Mouse (Mus musculus): ENCODE data around the gene Trpc7. TPM values are rescaled to one million over a fixed set of nuclear protein-coding genes. Genes with fewer than 3 reads are reported as not detected.

The Trpc7 gene
- total RNA-seq (2022), result not detected

- DNase-seq (ENCODE audit: low spot score), result no peak
Measured at GRCm38 (mm10) chr13:56895893-56896292, at the start of gene Trpc7. TSS of gene Trpc7 (minus strand) at chr13:56895993.

- DNase-seq (ENCODE audit: low spot score), result no peak
Measured at GRCm38 (mm10) chr13:56939261-56939660, 43.5 kb upstream of the Trpc7 start.

GRCm38 (mm10) chr13:56933832-56934510 lies 38.2 kb upstream of the Trpc7 start:
- DNase-seq (ENCODE audit: low spot score), result no peak

- no peak for DNase-seq (ENCODE audit: low spot score)
Measured at GRCm38 (mm10) chr13:56930421-56930820, 34.6 kb upstream of the Trpc7 start.

- no peak for DNase-seq (ENCODE audit: low spot score)
Measured at GRCm38 (mm10) chr13:56922976-56923375, 27.2 kb upstream of the Trpc7 start.

GRCm38 (mm10) chr13:56921251-56921650 lies 25.5 kb upstream of the Trpc7 start:
- DNase-seq (ENCODE audit: low spot score), result no peak

- no peak for DNase-seq (ENCODE audit: low spot score)
Measured at GRCm38 (mm10) chr13:56914721-56915120, 18.9 kb upstream of the Trpc7 start.

GRCm38 (mm10) chr13:56911093-56911492 lies 15.3 kb upstream of the Trpc7 start:
- DNase-seq (ENCODE audit: low spot score), result no peak

- no peak for DNase-seq (ENCODE audit: low spot score)
Measured at GRCm38 (mm10) chr13:56895386-56895785, 407 bp downstream of the Trpc7 start.

- DNase-seq (ENCODE audit: low spot score), result no peak
Measured at GRCm38 (mm10) chr13:56894543-56894942, 1.2 kb downstream of the Trpc7 start.

GRCm38 (mm10) chr13:56889888-56890287 lies 5.9 kb downstream of the Trpc7 start:
- DNase-seq (ENCODE audit: low spot score), result no peak

- no peak for DNase-seq (ENCODE audit: low spot score)
Measured at GRCm38 (mm10) chr13:56882931-56883330, 12.9 kb downstream of the Trpc7 start.

- no peak for DNase-seq (ENCODE audit: low spot score)
Measured at GRCm38 (mm10) chr13:56864567-56864966, 31.2 kb downstream of the Trpc7 start.

- no peak for DNase-seq (ENCODE audit: low spot score)
Measured at GRCm38 (mm10) chr13:56862011-56862410, 33.8 kb downstream of the Trpc7 start.

GRCm38 (mm10) chr13:56854506-56854905 lies 41.3 kb downstream of the Trpc7 start:
- DNase-seq (ENCODE audit: low spot score), result no peak

GRCm38 (mm10) chr13:56853436-56853835 lies 42.4 kb downstream of the Trpc7 start:
- no peak for DNase-seq (ENCODE audit: low spot score)

GRCm38 (mm10) chr13:56845866-56846265 lies 49.9 kb downstream of the Trpc7 start:
- no peak for DNase-seq (ENCODE audit: low spot score)

- no peak for DNase-seq (ENCODE audit: low spot score)
Measured at GRCm38 (mm10) chr13:56815471-56815870, 80.3 kb downstream of the Trpc7 start.

GRCm38 (mm10) chr13:56806776-56807490 lies 88.9 kb downstream of the Trpc7 start:
- peak; percentile 79 for DNase-seq (ENCODE audit: low spot score)

- DNase-seq (ENCODE audit: low spot score), result no peak
Measured at GRCm38 (mm10) chr13:56805131-56805530, 90.7 kb downstream of the Trpc7 start.

GRCm38 (mm10) chr13:56797459-56797858 lies 98.3 kb downstream of the Trpc7 start:
- no peak for DNase-seq (ENCODE audit: low spot score)

- no peak for DNase-seq (ENCODE audit: low spot score)
Measured at GRCm38 (mm10) chr13:56795501-56795900, 100.3 kb downstream of the Trpc7 start.

GRCm38 (mm10) chr13:56794441-56794840 lies 101.4 kb downstream of the Trpc7 start:
- no peak for DNase-seq (ENCODE audit: low spot score)
